Mouse (Mus musculus) liver, embryonic 11.5 days (tissue): ENCODE results near the gene Edn2. TPM values are rescaled to one million over a fixed set of nuclear protein-coding genes. Genes with fewer than 3 reads are reported as not detected.

Source experiments
- ATAC-seq: fragments of 200-750 bp; cut with Nextera tagmentation; replicated peaks from 2 replicates; pipeline ENCODE4 v1.8.0; 2017; ENCODE audit warnings: moderate number of reproducible peaks, mild to moderate bottlenecking, moderate TSS enrichment, moderate library complexity; ENCODE audit not compliant: low FRiP score
- DNase-seq: peaks from one replicate; pipeline ENCODE4 v3.0.0-alpha.2; 2017; ENCODE audit warnings: low spot score
- H3K27ac ChIP-seq: fragments of 300-500 bp; sonication (generic); 2 replicates; pipeline ENCODE4 v1.5.1; 2014; ENCODE audit warnings: mild to moderate bottlenecking, low read depth, low read length, control low read depth
- H3K27me3 ChIP-seq: fragments of 300-500 bp; sonication (generic); replicated peaks from 2 replicates; pipeline ENCODE4 v1.6.1; 2014; ENCODE audit warnings: low read length, mixed read lengths; ENCODE audit not compliant: control insufficient read depth, insufficient read depth
- H3K36me3 ChIP-seq: fragments of 300-500 bp; sonication (generic); 2 replicates; pipeline ENCODE4 v1.6.1; 2014; ENCODE audit warnings: mild to moderate bottlenecking, low read length, moderate library complexity, mixed read lengths; ENCODE audit not compliant: control insufficient read depth, insufficient read depth
- H3K4me1 ChIP-seq: fragments of 300-500 bp; sonication (generic); replicated peaks from 2 replicates; pipeline ENCODE4 v1.6.1; 2014; ENCODE audit warnings: low read length, mixed read lengths; ENCODE audit not compliant: control insufficient read depth, insufficient read depth
- H3K4me2 ChIP-seq: fragments of 300-500 bp; sonication (generic); 2 replicates; pipeline ENCODE4 v1.6.1; 2014; ENCODE audit warnings: mild to moderate bottlenecking, control low read depth, moderate library complexity
- H3K4me3 ChIP-seq: fragments of 300-500 bp; sonication (generic); 2 replicates; pipeline ENCODE4 v1.5.1; 2014; ENCODE audit warnings: low read depth, low read length, control low read depth
- H3K9ac ChIP-seq: fragments of 300-500 bp; sonication (generic); 2 replicates; pipeline ENCODE4 v1.6.1; 2014; ENCODE audit warnings: low read depth, low read length, control low read depth
- H3K9me3 ChIP-seq: fragments of 300-500 bp; sonication (generic); 2 replicates; pipeline ENCODE4 v1.6.1; 2016; ENCODE audit warnings: low read length, inconsistent platforms, mixed read lengths; ENCODE audit not compliant: control insufficient read depth
- WGBS: fragments of 180-500 bp; shearing (Covaris S2); extraction: QIAGEN DNeasy Blood & Tissue Kit; methylation state at CpG from one replicate; pipeline ENCODE4 v1.1.7; 2014; 5-methylcytosine and 5-hydroxymethylcytosine counted together
- polyA plus RNA-seq: library from polyadenylated mRNA; unstranded; fragments of >200 nt; fragmentation: Nextera tagmentation; extraction: Ambion mirVana; gene quantifications from 2 replicates; pipeline ENCODE4 v1.2.1, GENCODE M21; 2014

Edn2 gene
- polyA plus RNA-seq, 1 experiment from 2014 or later: 0.59 TPM

DNA sequence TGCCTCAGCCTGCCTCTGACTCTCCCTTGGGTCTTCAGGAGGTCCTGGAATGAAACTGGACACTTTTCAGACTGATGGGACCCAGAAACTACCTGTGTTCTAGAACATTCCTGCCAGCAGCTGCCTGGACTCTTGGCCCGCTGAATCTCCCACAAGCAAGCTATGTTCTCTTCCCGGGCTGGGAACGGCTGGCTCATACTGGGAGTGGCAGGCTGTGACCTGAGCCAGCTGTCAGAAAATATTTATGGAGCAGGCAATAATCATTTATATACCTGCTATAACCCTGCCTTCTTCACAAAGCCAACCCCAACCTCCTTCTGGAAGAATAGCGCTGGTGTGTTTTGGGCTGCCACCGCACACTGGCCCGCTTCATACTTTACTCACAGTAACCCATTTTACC lies 6.8 kb downstream of the Edn2 start:
- Histone ChIP-seq H3K36me3 (no peaks in the 10 kb centered on the region), H3K9ac (no peak overlapping the region), H3K27me3 (no peaks in the 10 kb centered on the region), H3K4me3 (no peak overlapping the region), H3K27ac (no peak overlapping the region), H3K4me1 (no peaks in the 10 kb centered on the region), H3K9me3 (no peaks in the 10 kb centered on the region), H3K4me2 (no peak overlapping the region)
- ATAC-seq (no peak), DNase-seq (no peak)
- WGBS: 91% methylated on average over 6 of the region's 6 CpGs

DNA sequence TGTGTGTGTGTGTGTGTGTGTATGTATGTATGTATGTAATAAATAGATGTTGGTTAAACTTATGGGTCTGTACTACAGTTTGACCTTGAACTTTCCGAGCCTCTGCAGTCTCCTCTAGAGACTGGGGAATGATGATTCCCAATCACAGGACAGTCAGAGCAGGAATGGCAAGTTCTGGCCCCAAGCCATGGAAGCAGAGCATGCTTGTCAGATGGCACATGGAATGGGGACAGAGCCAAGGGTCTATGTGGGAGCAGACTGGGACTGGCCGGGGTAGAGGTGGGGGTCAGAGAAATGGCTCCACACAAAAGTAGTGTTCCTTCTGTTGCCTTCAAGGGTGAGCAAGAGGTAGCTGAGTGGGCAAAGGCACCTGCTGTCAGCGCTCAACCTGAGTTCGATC lies 7.3 kb downstream of the Edn2 start:
- DNase-seq (no peak), ATAC-seq (no peak)
- no peak overlapping the region for H3K4me2 ChIP-seq
- H3K4me3 ChIP-seq: no peak overlapping the region
- no peak overlapping the region for H3K9ac ChIP-seq
- H3K4me1 ChIP-seq: no peaks in the 10 kb centered on the region
- 87% methylated on average over 4 of the region's 4 CpGs for WGBS
- no peaks in the 10 kb centered on the region for H3K36me3 ChIP-seq
- no peaks in the 10 kb centered on the region for H3K9me3 ChIP-seq
- H3K27me3 ChIP-seq: no peaks in the 10 kb centered on the region
- no peak overlapping the region for H3K27ac ChIP-seq

DNA sequence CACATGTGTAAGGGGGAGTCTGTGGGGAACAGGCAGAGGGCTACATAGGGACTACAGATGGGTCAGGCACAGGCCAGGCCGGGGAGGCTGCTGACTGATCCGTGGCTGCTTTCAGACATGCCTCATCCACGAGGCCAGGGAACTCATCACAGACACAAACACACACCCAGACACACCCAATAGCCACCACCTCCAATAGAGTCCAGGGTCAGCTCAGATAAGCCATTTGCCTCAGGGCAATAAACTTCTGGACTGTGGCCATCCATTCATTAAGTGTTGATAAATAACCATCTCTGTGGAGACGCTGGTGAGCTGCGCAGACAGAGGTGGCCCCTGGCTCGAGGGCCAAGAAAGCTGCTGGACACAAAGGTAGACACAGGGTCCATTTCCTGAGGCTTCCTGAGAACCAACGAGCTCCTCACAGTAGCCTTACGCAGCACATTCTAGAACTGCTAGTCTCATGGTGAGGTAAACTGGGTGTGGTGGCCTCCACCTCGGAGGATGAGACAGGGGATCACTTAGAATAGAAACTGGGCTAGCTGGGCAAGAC lies 9.5 kb downstream of the Edn2 start:
- Histone ChIP-seq H3K4me3 (no peak overlapping the region), H3K36me3 (no peaks in the 10 kb centered on the region), H3K4me2 (no peak overlapping the region), H3K27me3 (no peaks in the 10 kb centered on the region), H3K4me1 (no peaks in the 10 kb centered on the region), H3K27ac (no peak overlapping the region), H3K9ac (no peak overlapping the region), H3K9me3 (no peaks in the 10 kb centered on the region)
- ATAC-seq: no peak
- DNase-seq: no peak
- 55% methylated on average over 9 of the region's 9 CpGs for WGBS

DNA sequence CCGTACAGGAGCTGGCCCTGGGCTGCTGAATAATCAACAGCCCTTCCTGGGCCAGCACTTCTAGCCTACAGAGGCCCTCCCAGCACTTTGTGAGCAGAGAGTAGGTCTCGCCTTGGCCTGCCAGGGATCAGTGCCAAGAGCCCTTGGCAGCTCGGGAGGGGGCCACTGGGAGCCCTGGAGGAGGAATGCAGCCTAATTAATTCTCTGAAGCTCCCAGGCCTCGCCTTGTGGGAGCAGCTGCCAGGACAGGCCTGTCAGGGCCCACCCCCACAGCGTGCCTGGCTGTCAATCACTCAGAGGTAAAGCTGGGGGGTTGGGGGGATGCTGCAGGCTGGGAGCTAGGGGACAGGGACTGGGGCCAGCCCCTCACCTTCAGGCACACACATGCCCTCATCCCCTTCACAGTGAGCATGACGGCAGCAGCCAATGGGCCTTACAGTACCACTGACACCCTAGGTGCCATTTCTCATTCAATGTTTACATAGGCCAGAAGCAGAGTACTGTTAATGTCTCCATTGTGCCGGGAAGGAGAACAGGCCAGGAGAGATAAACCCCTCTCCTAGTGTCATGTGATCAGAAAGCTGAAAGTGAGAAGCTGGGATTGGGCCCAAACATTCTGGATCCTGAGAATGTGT lies 11.2 kb downstream of the Edn2 start:
- Histone ChIP-seq H3K27me3 (no peaks in the 10 kb centered on the region), H3K4me3 (no peak overlapping the region), H3K4me1 (no peaks in the 10 kb centered on the region), H3K9me3 (no peaks in the 10 kb centered on the region), H3K9ac (no peak overlapping the region), H3K36me3 (no peaks in the 10 kb centered on the region), H3K27ac (no peak overlapping the region), H3K4me2 (no peak overlapping the region)
- no peak for ATAC-seq
- DNase-seq: no peak
- WGBS: 26% methylated on average over 7 of the region's 7 CpGs

DNA sequence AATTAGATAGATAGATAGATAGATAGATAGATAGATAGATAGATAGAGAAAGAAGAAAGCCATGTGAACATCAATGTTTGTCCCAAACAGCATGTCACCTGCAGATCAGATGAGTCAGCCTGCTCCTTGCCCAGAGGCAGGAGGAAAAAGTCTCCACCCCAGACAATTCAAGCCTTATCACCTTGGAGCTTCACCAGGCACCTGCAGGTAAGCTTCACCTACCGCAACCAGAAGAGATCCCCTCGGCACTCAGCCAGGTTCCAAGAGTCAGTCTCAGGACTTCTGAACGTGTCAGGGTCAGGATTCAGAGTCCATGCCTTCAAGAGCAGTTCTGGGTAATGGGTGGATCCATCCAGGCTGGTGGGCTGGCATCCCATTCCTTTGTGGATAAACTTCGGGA lies 18.1 kb downstream of the Edn2 start:
- no peaks in the 10 kb centered on the region for H3K36me3 ChIP-seq
- no peak overlapping the region for H3K9ac ChIP-seq
- H3K4me3 ChIP-seq: no peak overlapping the region
- no peak overlapping the region for H3K4me2 ChIP-seq
- H3K4me1 ChIP-seq: no peaks in the 10 kb centered on the region
- H3K27me3 ChIP-seq: no peaks in the 10 kb centered on the region
- no peaks in the 10 kb centered on the region for H3K9me3 ChIP-seq
- DNase-seq (no peak), ATAC-seq (no peak)
- no peak overlapping the region for H3K27ac ChIP-seq
- WGBS: 70% methylated on average over 4 of the region's 4 CpGs

DNA sequence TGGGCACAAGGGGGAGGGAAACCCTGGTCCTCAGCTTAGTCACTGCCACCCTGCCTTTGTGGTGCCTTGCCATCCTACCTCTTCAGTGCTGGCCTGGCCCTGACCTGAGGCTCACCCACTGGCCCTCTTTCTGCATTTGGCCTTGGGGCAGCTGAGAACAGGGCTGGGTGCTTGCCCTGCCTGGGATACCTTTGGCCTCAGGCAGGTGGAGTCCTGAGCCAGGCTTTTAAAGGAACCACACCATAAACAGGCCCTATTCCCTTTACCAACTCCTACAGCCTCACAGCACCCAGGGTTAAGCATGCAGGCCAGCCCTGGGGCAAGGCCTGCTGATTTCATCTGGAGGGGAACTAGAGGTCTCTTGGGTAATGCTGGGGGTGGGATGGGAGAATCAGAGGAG lies 19.5 kb downstream of the Edn2 start:
- DNase-seq: no peak
- Histone ChIP-seq H3K9ac (no peak overlapping the region), H3K27me3 (no peaks in the 10 kb centered on the region), H3K4me1 (no peaks in the 10 kb centered on the region), H3K27ac (no peak overlapping the region), H3K36me3 (no peaks in the 10 kb centered on the region), H3K4me3 (no peak overlapping the region), H3K4me2 (no peak overlapping the region), H3K9me3 (no peaks in the 10 kb centered on the region)
- no peak for ATAC-seq

DNA sequence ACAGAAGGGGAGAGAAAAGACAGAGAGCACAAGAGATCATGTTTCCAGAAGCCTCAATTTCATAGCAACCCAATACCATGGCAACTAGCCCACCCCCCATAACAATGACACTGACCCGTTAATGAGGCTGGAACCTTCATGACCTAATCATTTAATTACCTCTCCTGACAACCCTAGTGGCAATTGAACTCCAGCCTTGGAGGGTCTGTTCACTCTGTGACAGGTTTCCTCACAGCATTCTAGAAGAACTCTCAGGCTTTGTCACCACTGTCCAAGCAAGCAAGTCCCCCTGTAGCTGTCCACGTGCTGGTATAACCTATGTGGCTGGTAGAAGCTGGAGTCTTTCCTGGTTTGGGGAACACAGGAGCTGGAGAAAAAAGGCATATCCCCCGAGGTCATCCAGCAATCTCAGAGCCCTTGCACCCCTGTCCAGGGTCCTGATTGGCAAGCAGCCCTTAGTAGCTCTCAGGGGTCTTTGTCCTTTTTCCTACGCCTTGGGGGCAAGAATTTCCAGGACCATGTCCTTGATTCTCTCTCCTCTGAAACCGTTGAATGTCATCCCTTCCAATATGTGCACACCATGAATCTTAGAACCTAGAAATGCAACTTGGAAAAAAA lies 23.5 kb downstream of the Edn2 start:
- DNase-seq (no peak), ATAC-seq (no peak)
- Histone ChIP-seq H3K9ac (no peak overlapping the region), H3K4me3 (no peak overlapping the region), H3K27me3 (no peaks in the 10 kb centered on the region), H3K4me1 (no peaks in the 10 kb centered on the region), H3K9me3 (no peaks in the 10 kb centered on the region), H3K27ac (no peak overlapping the region), H3K4me2 (no peak overlapping the region), H3K36me3 (no peaks in the 10 kb centered on the region)
- 23% methylated on average over 5 of the region's 5 CpGs for WGBS

DNA sequence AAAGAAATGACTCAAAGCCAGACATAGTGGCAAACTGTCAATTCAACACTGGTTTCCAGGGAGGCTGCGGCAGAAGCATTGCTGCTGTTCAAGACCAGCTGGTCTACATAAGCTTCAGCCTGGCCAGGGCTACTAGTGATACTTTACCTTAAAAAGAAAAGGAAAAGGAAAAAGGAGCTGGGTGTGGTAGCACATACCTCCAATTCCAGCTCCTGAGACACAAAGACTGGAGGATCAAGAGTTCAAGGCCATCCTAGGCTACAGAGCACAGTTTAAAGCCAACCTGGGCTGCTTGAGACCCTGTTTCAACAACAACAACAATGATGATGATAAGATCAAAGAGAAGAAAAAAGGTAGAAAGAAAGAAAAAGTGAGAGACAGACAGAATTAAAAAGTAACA lies 25.4 kb downstream of the Edn2 start:
- H3K9me3 ChIP-seq: no peaks in the 10 kb centered on the region
- no peak overlapping the region for H3K27ac ChIP-seq
- H3K4me2 ChIP-seq: no peak overlapping the region
- ATAC-seq (no peak), DNase-seq (no peak)
- H3K4me1 ChIP-seq: no peaks in the 10 kb centered on the region
- H3K36me3 ChIP-seq: no peaks in the 10 kb centered on the region
- 86% methylated on average over 1 of the region's 1 CpGs for WGBS
- no peak overlapping the region for H3K4me3 ChIP-seq
- no peaks in the 10 kb centered on the region for H3K27me3 ChIP-seq
- H3K9ac ChIP-seq: no peak overlapping the region

DNA sequence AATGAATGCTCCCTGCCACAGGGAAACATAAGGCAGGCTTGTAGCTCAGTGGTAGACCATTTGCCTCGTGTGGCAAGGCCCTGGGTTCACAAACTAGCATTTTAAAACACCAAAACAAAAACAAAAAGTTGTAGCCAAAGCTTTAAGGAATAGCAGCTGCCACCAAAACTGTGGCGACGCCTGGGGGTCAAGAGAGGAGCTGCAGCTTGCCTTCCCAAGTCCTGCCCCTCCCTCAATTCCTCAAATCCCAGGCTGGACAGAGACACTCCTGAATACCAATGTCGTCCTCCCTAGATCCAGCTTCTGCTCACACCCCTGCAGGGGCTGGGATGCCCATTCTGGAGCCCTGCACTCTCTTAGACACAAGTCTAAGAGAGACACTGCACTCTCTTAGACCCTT lies 25.9 kb downstream of the Edn2 start:
- H3K9me3 ChIP-seq: no peaks in the 10 kb centered on the region
- no peak overlapping the region for H3K4me2 ChIP-seq
- WGBS: 0% methylated on average over 4 of the region's 4 CpGs
- H3K36me3 ChIP-seq: no peaks in the 10 kb centered on the region
- H3K4me3 ChIP-seq: no peak overlapping the region
- no peaks in the 10 kb centered on the region for H3K27me3 ChIP-seq
- ATAC-seq (no peak), DNase-seq (no peak)
- H3K27ac ChIP-seq: no peak overlapping the region
- H3K9ac ChIP-seq: no peak overlapping the region
- H3K4me1 ChIP-seq: no peaks in the 10 kb centered on the region
